Mouse (Mus musculus): ENCODE data around the gene Camkv.

Gene Camkv

DNA sequence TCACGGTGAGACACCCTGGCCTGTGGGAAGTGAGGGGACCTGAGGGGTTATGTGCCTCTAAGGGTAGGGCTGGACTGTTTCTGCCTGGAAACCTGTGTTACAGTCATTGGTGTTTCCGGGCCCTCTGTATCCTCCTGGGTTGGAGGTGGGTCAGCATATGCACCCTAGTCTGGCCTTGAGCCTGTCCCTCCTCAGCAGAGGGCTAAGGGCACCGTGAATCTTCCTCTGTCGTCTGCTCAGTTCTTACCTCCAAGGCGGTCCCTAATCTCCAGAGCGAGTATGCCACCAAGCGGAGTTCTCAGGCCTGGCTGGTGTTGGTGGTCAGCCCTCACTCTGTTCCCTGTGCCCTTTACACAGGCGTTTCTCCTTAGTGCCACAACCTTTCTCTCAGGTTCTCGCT is 27.4 kb downstream of the Camkv start:
- no peak for DNase-seq (ENCODE audit: low spot score in 2 of 2)

DNA sequence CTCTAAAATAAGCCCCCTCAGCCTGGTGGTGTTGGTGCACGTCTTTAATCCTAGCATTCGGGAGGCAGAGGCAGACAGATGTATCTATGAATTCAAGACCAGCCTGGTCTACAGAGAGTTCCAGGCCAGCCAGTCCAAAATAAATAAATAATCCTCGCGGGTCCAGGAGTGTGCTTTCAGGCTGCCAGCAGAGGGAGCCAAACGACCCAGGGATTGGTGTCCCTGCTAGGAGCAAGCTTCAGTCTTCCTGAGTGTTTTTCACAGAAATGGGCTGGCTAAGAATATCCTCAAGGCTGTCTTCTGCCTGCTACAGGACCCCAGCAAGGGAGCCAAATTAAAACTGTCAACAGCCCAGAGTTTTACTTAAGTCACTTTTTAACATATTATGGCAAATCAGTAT is 28.2 kb downstream of the Camkv start:
- DNase-seq (ENCODE audit: low spot score in 2 of 2), result peak; percentile 54 to 86

DNA sequence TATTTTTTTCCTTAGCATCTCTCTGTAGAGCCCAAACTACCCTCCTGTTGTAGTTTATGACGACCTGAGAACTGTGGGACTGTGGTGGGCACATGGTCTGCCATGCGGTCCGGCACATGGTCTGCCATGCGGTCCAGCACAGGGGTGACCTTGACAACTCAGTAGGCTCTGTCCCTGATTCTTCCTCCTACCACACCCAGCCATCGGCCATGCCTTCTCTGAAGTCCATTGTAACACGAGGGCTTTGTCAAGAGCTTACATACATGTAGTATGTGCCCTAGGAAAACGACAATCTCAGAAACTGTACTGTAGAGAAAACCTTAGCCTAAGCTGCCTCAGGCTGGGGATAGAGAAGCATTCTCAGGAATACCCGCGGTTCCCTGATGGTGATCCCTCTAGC is 29.2 kb downstream of the Camkv start:
- DNase-seq (ENCODE audit: low spot score in 2 of 2), result no peak

DNA sequence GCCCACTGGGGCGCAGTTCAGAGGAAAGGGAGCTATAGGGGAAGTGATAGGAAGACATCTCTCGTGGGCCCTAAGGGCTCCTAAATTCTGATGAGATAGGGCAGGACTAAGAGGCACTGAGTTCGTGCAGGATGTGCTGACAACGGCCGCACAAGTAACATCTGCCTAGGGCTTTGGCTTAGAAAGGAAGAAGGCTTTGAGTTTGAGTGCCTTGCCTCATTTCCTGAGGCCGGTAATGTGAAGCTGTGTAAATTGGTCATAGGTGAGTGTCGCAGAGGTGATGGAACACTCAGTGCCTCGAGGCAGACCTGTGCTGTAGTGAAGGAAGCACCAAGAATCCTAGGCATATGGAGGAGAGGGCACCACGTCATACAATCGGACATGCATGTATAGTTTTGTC is 31.2 kb downstream of the Camkv start:
- no peak for DNase-seq (ENCODE audit: low spot score in 2 of 2)

DNA sequence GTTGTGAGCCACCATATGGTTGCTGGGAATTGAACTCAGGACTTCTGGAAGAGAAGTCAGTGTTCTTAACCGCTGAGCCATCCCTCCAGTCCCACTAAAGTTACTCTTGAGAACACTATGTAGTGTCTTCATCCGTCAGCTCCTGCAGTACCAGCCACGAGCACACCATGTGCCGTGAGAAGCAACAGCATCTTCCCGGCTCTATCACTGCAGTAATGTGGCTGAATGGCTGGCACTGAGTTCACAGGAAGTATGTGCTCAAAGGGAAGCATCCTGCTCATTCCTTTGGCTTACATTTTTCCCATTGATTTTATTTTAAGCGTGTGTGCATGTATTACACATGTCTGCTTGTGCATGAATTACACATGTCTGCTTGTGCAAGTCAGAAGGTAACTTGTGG is 32.0 kb downstream of the Camkv start:
- no peak for DNase-seq (ENCODE audit: low spot score in 2 of 2)

DNA sequence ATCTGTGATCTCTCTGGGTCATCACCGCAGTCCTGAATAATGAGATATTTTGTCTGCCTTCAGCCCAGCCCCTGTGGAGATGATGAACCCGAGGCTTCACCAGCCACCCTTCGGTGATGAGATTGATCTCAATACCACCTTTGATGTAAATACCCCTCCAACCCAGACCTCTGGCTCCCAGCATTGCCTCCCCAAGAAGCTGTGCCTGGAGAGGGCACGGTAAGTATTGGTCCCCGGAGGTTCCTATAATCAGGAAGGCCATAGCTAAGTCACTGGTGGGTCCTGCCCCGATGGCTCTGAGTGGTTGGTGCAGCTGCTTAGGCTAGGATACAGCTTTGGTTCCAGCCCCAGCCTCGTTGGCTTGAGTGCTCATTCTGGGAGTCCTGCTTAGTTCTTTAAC is 33.1 kb downstream of the Camkv start:
- no peak for DNase-seq (ENCODE audit: low spot score in 2 of 2)

DNA sequence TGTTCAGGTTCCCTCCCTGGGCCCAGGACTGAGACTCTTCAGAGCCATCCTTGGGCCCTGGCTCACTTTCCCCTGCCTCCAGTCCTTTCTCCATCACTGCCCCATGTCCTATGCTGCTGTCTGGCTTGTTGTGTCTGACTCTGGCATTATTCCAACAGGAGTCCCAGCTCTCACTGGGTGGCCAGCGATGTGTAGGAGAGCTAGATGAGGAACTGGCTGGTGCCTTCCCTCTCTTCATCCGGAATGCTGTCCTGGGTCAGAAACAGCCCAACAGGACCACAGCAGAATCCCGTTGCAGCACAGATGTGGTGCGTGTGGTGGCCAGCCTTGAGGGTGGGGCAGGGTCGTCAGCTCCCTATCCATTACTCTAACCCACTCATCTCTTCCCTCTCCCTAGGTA is 34.8 kb downstream of the Camkv start:
- no peak for DNase-seq (ENCODE audit: low spot score in 2 of 2)

DNA sequence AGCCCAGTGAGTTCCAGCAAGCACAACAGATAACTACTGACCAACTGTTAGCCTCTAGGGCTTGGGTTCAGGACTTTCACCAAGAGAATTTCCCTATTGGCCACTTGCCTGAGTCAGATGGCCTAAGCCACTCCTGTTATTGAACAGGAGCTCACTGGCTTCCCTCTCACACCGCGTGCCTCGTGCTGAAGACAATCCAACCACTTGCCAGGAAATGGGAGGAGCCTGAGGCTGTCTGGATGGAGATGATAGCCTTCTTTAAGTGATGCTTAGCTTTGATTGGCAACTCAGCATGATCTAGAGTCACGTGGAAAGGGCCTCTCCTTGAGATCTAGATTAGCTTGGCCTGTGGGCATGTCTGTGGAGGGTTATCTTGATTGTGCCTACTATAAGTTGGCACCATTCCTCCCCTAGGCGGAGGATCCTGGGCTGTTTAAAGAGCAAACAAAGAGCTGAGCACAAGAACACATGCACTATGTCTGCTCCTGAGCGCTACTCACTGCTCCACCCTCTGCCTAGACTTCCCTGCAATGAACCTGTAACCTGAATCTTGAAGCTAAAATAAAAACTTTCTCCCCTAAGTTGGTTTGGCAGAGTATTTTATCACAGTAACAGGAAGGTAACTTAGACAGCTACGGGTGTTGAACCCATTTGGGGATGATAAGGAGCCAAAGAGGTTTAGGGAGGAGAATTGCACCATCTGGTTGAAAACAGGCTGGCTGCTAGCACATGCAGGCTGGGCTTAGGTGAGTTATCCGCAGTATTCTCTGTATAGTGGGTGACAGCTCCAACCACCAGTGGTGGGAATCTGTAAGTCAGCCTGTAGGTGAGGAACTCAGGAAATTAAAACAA is 36.4 kb downstream of the Camkv start:
- no peak for DNase-seq (ENCODE audit: low spot score in 2 of 2)

DNA sequence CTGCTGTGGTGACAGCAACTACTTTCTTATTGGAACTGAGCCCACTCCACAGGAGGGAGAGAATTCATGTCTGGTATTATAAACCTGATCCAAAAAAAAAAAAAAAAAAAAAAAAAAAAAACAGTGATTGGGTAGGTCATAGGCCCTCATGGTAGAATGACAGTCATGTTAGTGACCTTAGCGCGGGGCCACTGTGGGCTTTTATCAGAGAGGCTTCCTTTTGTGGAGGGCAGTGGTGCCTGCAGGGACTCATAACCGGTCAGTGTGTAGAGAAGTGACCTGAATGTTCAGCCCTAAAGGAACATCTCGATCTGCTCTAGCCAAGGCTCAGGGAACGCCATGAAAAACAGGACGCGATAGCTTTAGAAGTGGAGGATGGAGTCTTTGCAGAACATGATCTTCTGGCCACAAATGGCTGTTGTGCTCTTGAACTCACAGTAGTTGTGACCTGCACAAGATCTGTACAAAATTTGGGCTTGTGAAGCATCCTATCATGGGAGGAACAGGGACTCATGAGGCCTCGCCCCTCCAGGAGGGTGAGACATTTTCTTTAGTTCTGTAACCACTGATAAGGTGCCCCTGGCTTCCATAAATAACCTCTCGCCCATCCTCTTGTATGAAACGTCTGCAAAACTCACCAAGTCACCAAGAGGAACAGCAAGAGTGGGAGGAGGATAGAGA is 39.2 kb downstream of the Camkv start:
- no peak for DNase-seq (ENCODE audit: low spot score in 2 of 2)

DNA sequence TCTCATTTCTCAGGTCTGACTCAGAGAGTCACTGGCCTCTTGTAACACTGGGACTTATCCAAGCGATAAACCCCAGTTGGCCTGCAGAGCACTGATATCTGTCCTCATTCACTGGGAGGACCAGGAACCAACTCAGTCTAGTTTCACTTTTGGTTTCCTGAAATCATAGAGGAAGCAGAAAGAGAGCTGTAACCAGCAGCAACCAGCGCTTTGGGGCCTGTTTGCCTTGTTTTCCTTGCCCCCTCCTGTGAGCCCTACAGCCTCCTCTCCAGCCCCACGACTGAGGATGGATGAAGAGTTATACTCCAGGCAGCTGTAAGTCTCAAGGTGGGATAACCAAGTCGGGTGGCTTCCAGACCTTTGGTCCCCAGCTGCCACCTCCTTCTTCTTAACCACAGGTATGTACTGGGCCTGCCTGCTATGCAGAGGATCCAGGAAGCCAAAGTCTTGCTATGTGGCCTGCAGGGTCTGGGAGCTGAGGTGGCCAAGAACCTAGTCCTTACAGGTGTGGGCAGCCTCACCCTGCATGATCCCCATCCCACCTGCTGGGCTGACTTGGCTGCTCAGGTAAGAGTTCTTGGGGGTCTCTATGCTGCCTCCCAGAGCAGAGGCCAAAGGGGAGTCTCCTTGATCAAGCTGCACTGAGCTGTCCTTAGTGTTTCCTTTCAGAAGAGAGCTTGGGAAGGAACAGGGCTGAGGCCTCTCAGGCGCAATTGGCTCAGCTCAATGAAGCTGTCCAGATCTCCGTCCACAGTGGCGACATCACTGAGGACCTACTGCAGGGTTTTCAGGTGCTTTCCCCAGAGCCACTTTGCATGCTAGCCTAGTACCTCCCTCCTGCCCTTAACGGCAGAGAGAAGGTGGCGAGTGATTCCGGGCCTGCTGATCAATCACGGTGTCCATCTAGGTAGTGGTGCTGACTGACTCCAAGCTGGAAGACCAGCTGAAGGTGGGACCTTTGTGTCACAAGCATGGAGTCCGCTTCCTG is 40.2 kb downstream of the Camkv start, which contains the start of gene Uba7:
Gene Uba7 (plus strand): TSS at position 107 of the 988 bp plus-strand sequence.
- DNase-seq (ENCODE audit: low spot score in 2 of 2), result peak in 1 of 2 experiments; percentile 30

DNA sequence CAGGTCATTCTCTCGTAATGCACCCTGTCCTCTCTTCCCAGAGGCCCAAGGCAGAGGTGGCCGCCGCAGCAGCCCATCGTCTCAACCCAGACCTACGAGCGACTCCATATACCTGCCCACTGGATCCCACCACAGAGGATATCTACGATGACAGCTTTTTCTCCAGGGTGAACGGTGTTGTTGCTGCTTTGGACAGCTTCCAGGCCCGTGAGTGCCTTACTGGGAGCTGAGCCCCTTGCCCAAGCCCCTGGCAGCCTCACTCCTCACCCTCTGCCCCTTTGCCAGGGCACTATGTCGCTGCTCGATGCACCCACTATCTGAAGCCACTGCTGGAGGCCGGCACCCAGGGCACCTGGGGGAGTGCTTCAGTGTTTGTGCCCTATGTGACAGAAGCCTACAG is 43.3 kb downstream of the Camkv start:
- no peak for DNase-seq (ENCODE audit: low spot score in 2 of 2)

DNA sequence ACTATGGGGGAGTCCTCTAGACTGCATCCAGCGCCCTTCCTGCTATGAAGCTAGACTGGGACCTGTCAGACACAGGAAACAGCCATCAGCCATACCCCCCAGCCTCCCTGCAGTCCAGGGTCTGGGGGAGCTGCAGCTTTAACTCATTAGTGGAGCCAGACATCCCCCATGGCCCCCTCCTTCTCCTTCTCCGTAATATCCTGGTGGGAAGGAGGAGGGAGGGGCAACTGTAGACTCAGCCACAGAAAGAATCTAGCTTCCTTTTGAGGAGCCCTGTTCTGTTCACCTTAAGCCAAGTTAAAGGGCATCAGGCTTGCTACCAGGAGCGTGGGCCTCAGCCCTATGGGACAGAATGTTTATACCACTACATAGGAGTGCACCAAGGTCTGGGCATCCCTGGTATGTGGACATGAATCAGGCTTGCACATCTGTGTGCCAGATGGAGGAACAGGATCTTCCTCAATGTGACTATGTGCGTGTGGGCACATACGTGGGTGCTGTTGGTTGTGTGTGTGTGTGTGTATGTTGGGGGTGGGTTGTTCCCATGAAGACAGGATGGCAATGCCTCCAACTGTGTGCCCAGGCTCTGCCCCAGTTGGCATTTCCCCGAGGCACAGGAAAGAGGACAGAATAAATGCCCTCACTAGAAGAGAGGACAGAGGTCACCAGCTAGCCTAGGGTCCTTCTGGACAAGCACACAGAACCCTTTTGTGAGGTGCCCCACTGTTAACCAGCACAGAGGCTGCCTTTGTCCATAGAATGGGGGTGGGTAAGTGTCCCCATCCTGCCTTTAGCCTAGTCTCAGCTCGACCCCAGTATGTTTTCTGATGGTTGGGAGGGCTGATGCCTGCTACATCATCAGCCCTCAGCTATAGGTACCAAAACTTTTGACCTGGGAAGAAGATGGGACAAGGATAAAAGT is 46.5 kb downstream of the Camkv start:
- peak in 1 of 2 experiments; percentile 23 for DNase-seq (ENCODE audit: low spot score in 2 of 2)

DNA sequence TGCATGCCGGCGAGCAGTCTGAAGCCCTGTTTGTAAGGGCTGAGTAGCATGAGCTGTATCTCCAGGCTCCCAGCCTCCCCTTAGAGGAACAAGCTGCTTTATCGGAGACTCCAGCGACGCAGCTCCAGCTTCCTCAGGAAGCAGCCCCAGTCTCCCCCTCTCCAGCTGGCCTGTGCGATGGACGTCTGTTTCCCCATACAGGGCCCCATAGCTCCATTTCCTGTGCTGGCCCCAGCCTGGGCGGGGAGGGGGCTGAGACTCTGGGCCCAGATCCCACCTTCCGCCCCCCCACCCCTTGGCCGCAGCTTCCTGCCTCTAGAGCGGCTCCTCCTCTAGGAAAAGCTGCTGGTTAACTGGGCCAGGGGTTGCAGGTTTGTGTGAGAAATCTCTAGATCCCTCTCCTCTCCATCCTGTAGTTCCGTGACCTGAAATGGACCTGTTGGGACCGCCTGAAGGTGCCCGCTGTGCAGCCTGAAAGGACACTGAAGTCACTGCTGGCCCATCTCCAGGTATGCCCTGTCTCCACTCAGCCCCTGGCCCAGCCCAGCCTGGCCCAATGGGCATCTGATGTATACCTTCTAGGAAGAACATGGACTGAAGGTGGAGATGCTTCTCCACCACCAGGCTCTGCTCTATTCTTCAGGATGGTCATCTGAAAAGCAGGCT is 47.3 kb downstream of the Camkv start, which contains the start of gene Gm20661:
Gene Gm20661 (plus strand): TSS at position 378 of the 666 bp plus-strand sequence.
- DNase-seq (ENCODE audit: low spot score in 2 of 2), result peak; percentile 61 to 62

DNA sequence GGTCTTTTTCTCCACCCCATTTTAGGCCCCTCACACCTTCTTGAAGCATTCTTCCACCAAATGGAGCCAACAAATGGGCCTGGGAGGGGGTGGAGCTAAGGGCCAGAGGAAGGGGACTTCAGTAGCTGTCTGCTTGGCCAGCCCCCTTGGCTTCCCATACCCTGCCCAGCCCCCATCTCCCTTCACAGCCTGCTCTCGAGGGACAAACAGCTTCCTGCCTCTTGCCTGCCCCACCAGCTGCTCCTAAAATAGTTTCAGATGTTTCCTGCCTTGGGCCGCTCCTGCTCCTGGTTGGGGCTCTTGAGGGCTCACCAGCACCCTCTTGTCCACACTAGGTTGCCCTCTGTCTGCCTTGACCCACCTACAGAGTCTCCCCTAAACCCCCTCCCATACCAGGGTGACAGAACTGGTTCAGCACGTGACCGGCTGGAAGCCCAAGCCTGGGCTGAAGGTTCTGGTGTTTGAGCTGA is 48.0 kb downstream of the Camkv start:
- peak in 1 of 2 experiments; percentile 42 for DNase-seq (ENCODE audit: low spot score in 2 of 2)

DNA sequence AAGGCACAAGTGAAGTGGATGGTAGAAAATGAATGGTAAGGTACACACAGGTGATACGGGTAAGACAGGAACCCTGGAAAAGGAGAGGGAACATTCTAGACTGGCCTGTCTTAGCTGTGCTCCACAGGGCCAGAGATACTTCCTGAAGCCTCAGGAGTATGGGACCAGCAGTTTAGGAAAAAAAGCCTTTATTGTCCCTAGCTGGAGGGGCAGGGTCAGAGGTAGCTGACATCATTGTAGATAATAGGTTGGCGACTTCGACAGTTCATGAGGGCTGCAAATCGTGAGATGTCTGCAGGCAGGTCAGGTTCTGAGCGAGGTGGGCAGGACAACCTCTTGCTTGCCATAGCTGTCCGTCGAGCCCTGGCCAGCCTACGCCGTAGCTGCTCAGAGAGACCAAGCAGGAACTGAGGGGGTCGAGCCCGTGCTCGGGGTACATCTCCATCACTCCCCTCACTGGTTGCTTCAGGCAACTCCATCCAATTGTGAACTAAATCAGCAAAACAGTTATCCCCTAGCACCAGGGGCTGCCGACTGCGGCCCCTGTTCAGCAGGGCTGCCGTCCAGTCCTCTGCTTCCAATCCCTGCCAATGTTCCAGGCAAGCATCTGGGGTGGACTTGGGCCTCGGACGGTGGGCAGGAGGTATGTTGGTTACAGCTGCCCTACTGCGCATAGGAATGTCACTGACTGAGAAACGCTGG is 48.7 kb downstream of the Camkv start:
- no peak for DNase-seq (ENCODE audit: low spot score in 2 of 2)

DNA sequence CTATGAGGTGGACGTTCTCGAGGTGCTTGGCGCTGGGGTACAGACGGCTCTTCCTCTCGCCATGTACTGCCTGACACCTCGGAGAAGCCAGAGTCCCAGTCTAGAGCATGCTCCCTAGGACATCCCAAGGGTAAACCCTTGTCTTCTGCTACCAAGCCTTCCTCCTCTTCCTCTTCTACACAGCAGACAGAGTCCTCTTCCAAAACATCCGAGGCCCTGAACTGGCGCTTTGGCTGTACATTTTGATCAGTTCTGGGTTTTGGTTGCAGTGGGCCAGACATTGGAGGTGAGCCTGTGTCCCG is 49.2 kb downstream of the Camkv start:
- DNase-seq (ENCODE audit: low spot score in 2 of 2), result no peak

DNA sequence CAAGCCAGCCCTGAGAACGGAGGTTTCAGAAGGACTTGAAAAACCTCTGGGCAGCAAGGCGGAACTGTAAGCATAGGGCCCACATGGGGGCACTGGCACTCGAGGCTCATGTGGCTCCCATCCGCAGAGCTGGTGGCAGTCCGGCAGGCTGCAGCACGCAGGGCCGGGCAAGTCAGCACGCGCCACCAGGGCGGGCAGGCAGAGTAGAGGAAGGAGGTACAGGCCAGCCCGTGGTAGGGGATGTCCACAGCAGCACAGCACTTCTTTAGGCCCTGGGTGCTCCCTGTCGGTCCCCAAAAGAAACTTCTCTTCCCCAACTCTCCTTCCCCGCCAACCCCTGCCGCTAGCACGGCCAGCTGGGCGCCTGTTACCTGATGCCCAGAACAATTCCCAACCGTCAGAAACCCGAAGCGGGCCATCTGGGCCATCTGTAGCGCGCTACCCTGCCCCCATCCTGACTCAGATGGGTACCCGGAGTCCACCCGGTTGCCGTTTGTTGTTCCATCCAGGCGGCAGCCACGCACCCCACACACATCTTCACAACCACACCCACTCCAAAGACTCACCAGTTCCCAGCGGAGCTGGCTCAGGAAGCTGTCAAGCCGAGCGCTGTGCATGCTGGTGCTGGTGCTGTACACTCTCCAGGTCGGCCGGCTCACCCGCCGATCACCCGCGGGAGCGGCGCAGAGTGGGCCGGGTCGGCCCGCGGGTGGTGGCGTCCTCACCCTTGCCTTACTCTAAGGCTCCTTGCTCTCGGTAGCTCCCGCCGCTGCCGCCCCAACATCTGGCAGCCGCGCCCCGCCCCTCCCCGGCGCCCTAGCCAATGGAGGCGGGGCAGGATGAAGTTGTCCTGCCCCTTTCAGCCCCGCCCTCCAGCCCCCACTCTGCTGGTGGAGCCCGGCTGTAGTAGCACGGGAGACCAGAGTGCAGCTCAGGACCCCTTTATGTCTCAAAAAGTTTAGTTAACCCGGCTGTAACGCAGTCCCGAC is 50.0 kb downstream of the Camkv start, which contains the start of gene Inka1:
Gene Inka1 (minus strand): TSS at position 749 of the 989 bp plus-strand sequence.
- peak; percentile 87 to 94 for DNase-seq (ENCODE audit: low spot score in 2 of 2)

DNA sequence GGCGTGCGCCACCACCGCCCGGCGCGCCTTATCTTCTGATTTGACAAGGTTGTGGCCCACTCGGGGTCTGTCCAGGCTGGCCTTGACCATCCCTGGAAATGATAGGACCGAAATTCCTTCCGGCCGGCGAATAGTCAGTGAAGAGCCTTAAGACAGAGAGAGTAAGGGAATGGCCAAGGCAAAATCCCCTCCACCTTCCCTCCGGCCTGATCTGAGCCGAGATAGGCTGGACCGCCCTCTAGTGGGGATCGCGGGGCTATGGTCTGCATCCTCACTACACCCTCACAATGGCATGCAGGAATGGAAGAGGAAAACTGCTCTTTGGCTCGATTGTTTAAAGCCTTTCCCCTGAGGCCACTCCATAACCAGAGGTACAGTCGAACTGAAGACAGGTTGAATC is 50.9 kb downstream of the Camkv start:
- peak; percentile 53 to 76 for DNase-seq (ENCODE audit: low spot score in 2 of 2)
